Comparison of ENCODE assay signal across 20 mouse cellular contexts in the genomic region with DNA sequence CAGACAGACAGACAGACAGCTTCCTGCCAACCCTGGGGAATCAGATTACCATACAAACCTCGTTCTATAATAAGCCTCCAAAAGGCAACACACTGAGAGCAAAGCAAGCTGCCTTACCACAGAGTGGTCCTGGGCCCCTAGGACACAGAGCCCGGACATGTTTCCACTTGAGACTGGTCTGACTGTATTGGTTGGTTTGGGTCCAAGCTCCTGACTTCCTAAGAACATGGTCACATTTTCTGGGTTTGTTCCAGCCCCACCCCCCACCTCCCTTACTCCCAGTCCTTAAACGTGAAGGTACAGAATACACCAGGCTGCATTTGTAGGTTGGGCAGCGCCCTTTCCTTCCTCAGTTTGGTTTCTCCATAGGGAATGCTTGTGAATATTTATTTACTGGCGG. TPM values are rescaled to one million over a fixed set of nuclear protein-coding genes. Genes with fewer than 3 reads are reported as not detected.
DNase-seq lines count a peak whose midpoint lies in the region; ATAC-seq lines count a peak whose summit lies in the region.
"Had no signal": no experiment of that assay in that cellular context is flagged by ENCODE, and none has a peak within 500 bp of the region (broad histone marks: within the 10 kb centered on the region; RNA-seq: fewer than 3 reads in every experiment).

No protein-coding gene starts in this region.

- peaks cover 6% of the 10 kb centered on the region for H3K4me1 ChIP-seq in hindbrain, embryonic 11.5 days (replicated peaks; ENCODE audit: control insufficient read depth, insufficient read depth, low read length)
- H3K4me1 ChIP-seq in hindbrain, embryonic 14.5 days (replicated peaks; ENCODE audit: control insufficient read depth, insufficient read depth, low read length): peaks cover 17% of the 10 kb centered on the region
- peaks cover 57% of the 10 kb centered on the region for H3K4me1 ChIP-seq in embryonic facial prominence, embryonic 10.5 days
- H3K4me1 ChIP-seq in forebrain, embryonic 15.5 days: peaks cover 52% of the 10 kb centered on the region

- no peaks in the 10 kb centered on the region for H3K36me3 ChIP-seq in hindbrain, embryonic 11.5 days (ENCODE audit: control insufficient read depth, insufficient read depth, low read length)
- H3K36me3 ChIP-seq in hindbrain, embryonic 14.5 days (replicated peaks; ENCODE audit: control insufficient read depth, insufficient read depth): no peaks in the 10 kb centered on the region
- peaks cover 39% of the 10 kb centered on the region for H3K36me3 ChIP-seq in embryonic facial prominence, embryonic 10.5 days (replicated peaks)
- peaks cover 11% of the 10 kb centered on the region for H3K36me3 ChIP-seq in forebrain, embryonic 15.5 days

- 0 out of 2 replicates have a peak overlapping the region, but pooled peaks have one; percentile 24 for H3K27ac ChIP-seq in hindbrain, embryonic 11.5 days (ENCODE audit: low read depth, low read length)
- no peak overlapping the region for H3K27ac ChIP-seq in hindbrain, embryonic 14.5 days
- peak overlapping the region; percentile 66; the same call in 1 of the 2 replicates for H3K27ac ChIP-seq in embryonic facial prominence, embryonic 10.5 days (replicated peaks)
- H3K27ac ChIP-seq in forebrain, embryonic 15.5 days (replicated peaks): peak overlapping the region; percentile 7; the same call in 1 of the 2 replicates
- H3K27ac ChIP-seq: kidney, embryonic 15.5 days; macrophage had no signal

- no peak overlapping the region for H3K4me2 ChIP-seq in hindbrain, embryonic 11.5 days (replicated peaks; ENCODE audit: low read depth, low read length)
- H3K4me2 ChIP-seq in hindbrain, embryonic 14.5 days (replicated peaks): no peak overlapping the region
- H3K4me2 ChIP-seq in forebrain, embryonic 15.5 days (replicated peaks): no peak overlapping the region
- H3K4me2 ChIP-seq: kidney, embryonic 15.5 days; liver, embryonic 11.5 days; midbrain, embryonic 11.5 days had no signal

- WGBS in hindbrain, embryonic 11.5 days: 58% methylated on average over 5 of the region's 5 CpGs
- 45% methylated on average over 5 of the region's 5 CpGs for WGBS in hindbrain, embryonic 14.5 days
- 60% methylated on average over 5 of the region's 5 CpGs for WGBS in embryonic facial prominence, embryonic 10.5 days
- WGBS in forebrain, embryonic 15.5 days: 61% methylated on average over 5 of the region's 5 CpGs

- H3K27me3 ChIP-seq in hindbrain, embryonic 11.5 days (ENCODE audit: control insufficient read depth, insufficient read depth, low read length): no peaks in the 10 kb centered on the region
- no peaks in the 10 kb centered on the region for H3K27me3 ChIP-seq in hindbrain, embryonic 14.5 days (ENCODE audit: control insufficient read depth, insufficient read depth, low read length)
- no peaks in the 10 kb centered on the region for H3K27me3 ChIP-seq in embryonic facial prominence, embryonic 10.5 days (replicated peaks; ENCODE audit: low read depth, poor library complexity, severe bottlenecking)
- H3K27me3 ChIP-seq in forebrain, embryonic 15.5 days: no peaks in the 10 kb centered on the region
- H3K27me3 ChIP-seq: kidney, embryonic 15.5 days had no signal

- H3K4me3 ChIP-seq in hindbrain, embryonic 11.5 days (ENCODE audit: low read depth, low read length): no peak overlapping the region
- no peak overlapping the region for H3K4me3 ChIP-seq in hindbrain, embryonic 14.5 days (replicated peaks; ENCODE audit: low read length)
- no peak overlapping the region for H3K4me3 ChIP-seq in embryonic facial prominence, embryonic 10.5 days
- H3K4me3 ChIP-seq in forebrain, embryonic 15.5 days: no peak overlapping the region
- H3K4me3 ChIP-seq: kidney, embryonic 15.5 days had no signal

- no peaks in the 10 kb centered on the region for H3K9me3 ChIP-seq in hindbrain, embryonic 11.5 days (ENCODE audit: control insufficient read depth, low read length)
- H3K9me3 ChIP-seq in hindbrain, embryonic 14.5 days (ENCODE audit: control insufficient read depth, low read length): no peaks in the 10 kb centered on the region
- H3K9me3 ChIP-seq in embryonic facial prominence, embryonic 10.5 days: no peaks in the 10 kb centered on the region
- H3K9me3 ChIP-seq in forebrain, embryonic 15.5 days: no peaks in the 10 kb centered on the region
- H3K9me3 ChIP-seq: kidney, embryonic 15.5 days had no signal

- peak; percentile 93 for DNase-seq in heart, adult 11 months
- DNase-seq in heart, adult 18-20 months: no peak
- no peak for DNase-seq in hindbrain, embryonic 11.5 days (ENCODE audit: low spot score)
- DNase-seq in hindbrain, embryonic 14.5 days (ENCODE audit: low spot score): no peak
- no peak for DNase-seq in embryonic facial prominence, embryonic 10.5 days (ENCODE audit: low spot score)
- no peak for DNase-seq in urinary bladder, postnatal 4 days (ENCODE audit: low spot score in 2 of 2)
- DNase-seq: adrenal gland, postnatal 25 days; cerebellum, adult 8-10 months; embryo, embryonic 11 days; gastrocnemius, postnatal 14 days; heart, postnatal 14 days; lung, adult 2 months; right cerebral cortex, adult 18-20 months had no signal

- no peak overlapping the region for H3K9ac ChIP-seq in hindbrain, embryonic 11.5 days (ENCODE audit: low read depth, low read length)
- no peak overlapping the region for H3K9ac ChIP-seq in hindbrain, embryonic 14.5 days
- H3K9ac ChIP-seq in forebrain, embryonic 15.5 days (replicated peaks): no peak overlapping the region
- H3K9ac ChIP-seq: kidney, embryonic 15.5 days had no signal

- ATAC-seq in hindbrain, embryonic 11.5 days (ENCODE audit: low FRiP score): no peak
- ATAC-seq in hindbrain, embryonic 14.5 days (ENCODE audit: low FRiP score): no peak
- no peak for ATAC-seq in forebrain, embryonic 15.5 days (replicated peaks)
- ATAC-seq: intestine, embryonic 16.5 days had no signal

RNA-seq across cellular contexts. Expression of gene Muc13, which starts 52.0 kb away (rescaled TPM):
- total RNA-seq in heart, adult 18-20 months (2021): not detected
- polyA plus RNA-seq in hindbrain, embryonic 11.5 days (2014; fragmentation: Nextera tagmentation; extraction: Ambion mirVana): 0.08 and 0.14 TPM in 2 replicates
- not detected in 2 replicates for polyA plus RNA-seq in hindbrain, embryonic 14.5 days (2014; fragmentation: Nextera tagmentation; extraction: Ambion mirVana)
- 0.10 and 0.14 TPM in 2 replicates for polyA plus RNA-seq in embryonic facial prominence, embryonic 10.5 days (2016; fragmentation: Nextera tagmentation; extraction: Ambion mirVana)
- not detected in 2 replicates for polyA plus RNA-seq in forebrain, embryonic 15.5 days (2015; fragmentation: Nextera tagmentation; extraction: Ambion mirVana)
- total RNA-seq: adrenal gland, postnatal 25 days; gastrocnemius, postnatal 14 days; layer of hippocampus, postnatal 14 days had no signal

RNA-seq across cellular contexts. Expression of gene Heg1, which starts 57.6 kb away (rescaled TPM):
- 100 to 1,000 TPM; 104 to 113 TPM for total RNA-seq in heart, adult 18-20 months (2021)
- polyA plus RNA-seq in hindbrain, embryonic 11.5 days (2014; fragmentation: Nextera tagmentation; extraction: Ambion mirVana): 22.8 and 23.4 TPM in 2 replicates
- 10.7 and 11.2 TPM in 2 replicates for polyA plus RNA-seq in hindbrain, embryonic 14.5 days (2014; fragmentation: Nextera tagmentation; extraction: Ambion mirVana)
- 11.8 and 15.0 TPM in 2 replicates for polyA plus RNA-seq in embryonic facial prominence, embryonic 10.5 days (2016; fragmentation: Nextera tagmentation; extraction: Ambion mirVana)
- polyA plus RNA-seq in forebrain, embryonic 15.5 days (2015; fragmentation: Nextera tagmentation; extraction: Ambion mirVana): 20.3 and 22.4 TPM in 2 replicates
